Mouse (Mus musculus) embryonic facial prominence, embryonic 13.5 days (tissue): Measurements from ENCODE around the gene Cdh6. TPM values are rescaled to one million over a fixed set of nuclear protein-coding genes. Genes with fewer than 3 reads are reported as not detected.

ENCODE experiments used
- ATAC-seq: fragments of 200-750 bp; cut with Nextera tagmentation; 2 replicates; pipeline ENCODE4 v1.8.0; 2017; ENCODE audit warnings: low read depth; ENCODE audit not compliant: insufficient number of reproducible peaks, insufficient read depth, low FRiP score, low TSS enrichment
- H3K27ac ChIP-seq: fragments of 300-500 bp; sonication (generic); 2 replicates; pipeline ENCODE4 v1.5.1; 2015; ENCODE audit warnings: moderate library complexity, mild to moderate bottlenecking, inconsistent platforms
- H3K27me3 ChIP-seq: fragments of 300-500 bp; sonication (generic); 2 replicates; pipeline ENCODE4 v1.6.1; 2015; ENCODE audit warnings: mild to moderate bottlenecking, inconsistent platforms
- H3K36me3 ChIP-seq: fragments of 300-500 bp; sonication (generic); 2 replicates; pipeline ENCODE4 v1.6.1; 2015; ENCODE audit warnings: mild to moderate bottlenecking, inconsistent platforms
- H3K4me1 ChIP-seq: fragments of 300-500 bp; sonication (generic); 2 replicates; pipeline ENCODE4 v1.6.1; 2015; ENCODE audit warnings: inconsistent platforms
- H3K4me2 ChIP-seq: fragments of 300-500 bp; sonication (generic); 2 replicates; pipeline ENCODE4 v1.6.1; 2015; ENCODE audit warnings: moderate library complexity, mild to moderate bottlenecking, inconsistent platforms
- H3K4me3 ChIP-seq: fragments of 300-500 bp; sonication (generic); 2 replicates; pipeline ENCODE4 v1.5.1; 2015; ENCODE audit warnings: mild to moderate bottlenecking, inconsistent platforms
- H3K9ac ChIP-seq: fragments of 300-500 bp; sonication (generic); 2 replicates; pipeline ENCODE4 v1.6.1; 2015; ENCODE audit warnings: mild to moderate bottlenecking, inconsistent platforms
- H3K9me3 ChIP-seq: fragments of 300-500 bp; sonication (generic); 2 replicates; pipeline ENCODE4 v1.6.1; 2016; ENCODE audit warnings: inconsistent platforms
- WGBS: fragments of 180-500 bp; shearing (Covaris S2); methylation state at CpG from one replicate; pipeline ENCODE4 v1.1.7; 2015; ENCODE audit warnings: mixed read lengths; 5-methylcytosine and 5-hydroxymethylcytosine counted together
- polyA plus RNA-seq: library from polyadenylated mRNA; unstranded; fragments of >200 nt; fragmentation: Nextera tagmentation; extraction: Ambion mirVana; gene quantifications from 2 replicates; pipeline ENCODE4 v1.2.1, GENCODE M21; 2015

The Cdh6 gene
- polyA plus RNA-seq: 16.7 and 19.8 TPM in 2 replicates

- peak within 1 kb of the TSS; percentile 75 for H3K9ac ChIP-seq
- under 1% methylated on average over 42 of the region's 42 CpGs for WGBS
- peaks cover 11% of the 10 kb centered on the region for H3K27me3 ChIP-seq
- no peaks in the 10 kb centered on the region for H3K9me3 ChIP-seq
- peaks cover 18% of the 10 kb centered on the region for H3K4me1 ChIP-seq
- ATAC-seq: peak; percentile 84
- H3K36me3 ChIP-seq: no peaks in the 10 kb centered on the region
- peak within 1 kb of the TSS; percentile 87 for H3K4me2 ChIP-seq
- H3K4me3 ChIP-seq: peak within 1 kb of the TSS; percentile 65
- peak within 1 kb of the TSS; percentile 87 for H3K27ac ChIP-seq
Observed at GRCm38 (mm10) chr15:13173071-13173778, at the start of gene Cdh6. Cdh6 (minus strand) TSS chr15:13173675.

GRCm38 (mm10) chr15:13219727-13220454 lies 46.4 kb upstream of the Cdh6 start:
- no peak for ATAC-seq
- 68% methylated on average over 9 of the region's 9 CpGs for WGBS
- Histone ChIP-seq H3K4me2 (no peak overlapping the region), H3K4me1 (no peaks in the 10 kb centered on the region), H3K27ac (no peak overlapping the region), H3K27me3 (no peaks in the 10 kb centered on the region), H3K36me3 (no peaks in the 10 kb centered on the region), H3K9me3 (no peaks in the 10 kb centered on the region), H3K4me3 (no peak overlapping the region), H3K9ac (no peak overlapping the region)

GRCm38 (mm10) chr15:13217800-13218199 lies 44.3 kb upstream of the Cdh6 start:
- H3K27me3 ChIP-seq: no peaks in the 10 kb centered on the region
- no peak overlapping the region for H3K27ac ChIP-seq
- WGBS: 74% methylated on average over 3 of the region's 3 CpGs
- H3K4me2 ChIP-seq: no peak overlapping the region
- H3K4me1 ChIP-seq: no peaks in the 10 kb centered on the region
- H3K9ac ChIP-seq: no peak overlapping the region
- no peak for ATAC-seq
- no peaks in the 10 kb centered on the region for H3K36me3 ChIP-seq
- no peak overlapping the region for H3K4me3 ChIP-seq
- H3K9me3 ChIP-seq: no peaks in the 10 kb centered on the region

GRCm38 (mm10) chr15:13217161-13217560 lies 43.7 kb upstream of the Cdh6 start:
- Histone ChIP-seq H3K36me3 (no peaks in the 10 kb centered on the region), H3K9me3 (no peaks in the 10 kb centered on the region), H3K4me2 (no peak overlapping the region), H3K4me1 (no peaks in the 10 kb centered on the region), H3K4me3 (no peak overlapping the region), H3K27me3 (no peaks in the 10 kb centered on the region), H3K9ac (no peak overlapping the region), H3K27ac (no peak overlapping the region)
- ATAC-seq: no peak
- WGBS: 93% methylated on average over 1 of the region's 1 CpGs

GRCm38 (mm10) chr15:13212956-13213355 lies 39.5 kb upstream of the Cdh6 start:
- H3K9me3 ChIP-seq: no peaks in the 10 kb centered on the region
- 91% methylated on average over 1 of the region's 1 CpGs for WGBS
- no peaks in the 10 kb centered on the region for H3K4me1 ChIP-seq
- no peak overlapping the region for H3K4me2 ChIP-seq
- no peak overlapping the region for H3K4me3 ChIP-seq
- no peak overlapping the region for H3K9ac ChIP-seq
- no peak overlapping the region for H3K27ac ChIP-seq
- no peaks in the 10 kb centered on the region for H3K36me3 ChIP-seq
- H3K27me3 ChIP-seq: no peaks in the 10 kb centered on the region
- no peak for ATAC-seq

- no peak for ATAC-seq
- no peaks in the 10 kb centered on the region for H3K27me3 ChIP-seq
- H3K27ac ChIP-seq: no peak overlapping the region
- H3K4me3 ChIP-seq: no peak overlapping the region
- no peaks in the 10 kb centered on the region for H3K4me1 ChIP-seq
- no peaks in the 10 kb centered on the region for H3K9me3 ChIP-seq
- no peaks in the 10 kb centered on the region for H3K36me3 ChIP-seq
- WGBS: 15% methylated on average over 4 of the region's 4 CpGs
- no peak overlapping the region for H3K4me2 ChIP-seq
- no peak overlapping the region for H3K9ac ChIP-seq
Observed at GRCm38 (mm10) chr15:13212027-13212685, 38.7 kb upstream of the Cdh6 start.

- H3K4me1 ChIP-seq: no peaks in the 10 kb centered on the region
- no peak for ATAC-seq
- no peak overlapping the region for H3K9ac ChIP-seq
- H3K27ac ChIP-seq: no peak overlapping the region
- no peak overlapping the region for H3K4me2 ChIP-seq
- H3K36me3 ChIP-seq: no peaks in the 10 kb centered on the region
- H3K27me3 ChIP-seq: no peaks in the 10 kb centered on the region
- no peak overlapping the region for H3K4me3 ChIP-seq
- 95% methylated on average over 6 of the region's 6 CpGs for WGBS
- no peaks in the 10 kb centered on the region for H3K9me3 ChIP-seq
Observed at GRCm38 (mm10) chr15:13210186-13210585, 36.7 kb upstream of the Cdh6 start.

- Histone ChIP-seq H3K27me3 (no peaks in the 10 kb centered on the region), H3K4me2 (no peak overlapping the region), H3K36me3 (no peaks in the 10 kb centered on the region), H3K27ac (no peak overlapping the region), H3K4me3 (no peak overlapping the region), H3K9me3 (no peaks in the 10 kb centered on the region), H3K4me1 (no peaks in the 10 kb centered on the region), H3K9ac (no peak overlapping the region)
- ATAC-seq: no peak
- 78% methylated on average over 7 of the region's 7 CpGs for WGBS
Observed at GRCm38 (mm10) chr15:13208716-13209115, 35.2 kb upstream of the Cdh6 start.

GRCm38 (mm10) chr15:13196237-13196636 lies 22.8 kb upstream of the Cdh6 start:
- no peak overlapping the region for H3K4me3 ChIP-seq
- no peaks in the 10 kb centered on the region for H3K4me1 ChIP-seq
- no peak for ATAC-seq
- no peak overlapping the region for H3K9ac ChIP-seq
- H3K27me3 ChIP-seq: no peaks in the 10 kb centered on the region
- no peaks in the 10 kb centered on the region for H3K9me3 ChIP-seq
- no peaks in the 10 kb centered on the region for H3K36me3 ChIP-seq
- 51% methylated on average over 1 of the region's 1 CpGs for WGBS
- no peak overlapping the region for H3K4me2 ChIP-seq
- H3K27ac ChIP-seq: no peak overlapping the region

- Histone ChIP-seq H3K4me1 (no peaks in the 10 kb centered on the region), H3K4me3 (no peak overlapping the region), H3K9ac (no peak overlapping the region), H3K4me2 (no peak overlapping the region), H3K27me3 (no peaks in the 10 kb centered on the region), H3K9me3 (no peaks in the 10 kb centered on the region), H3K27ac (no peak overlapping the region), H3K36me3 (no peaks in the 10 kb centered on the region)
- ATAC-seq: no peak
Observed at GRCm38 (mm10) chr15:13194048-13194447, 20.6 kb upstream of the Cdh6 start.

- Histone ChIP-seq H3K9me3 (no peaks in the 10 kb centered on the region), H3K9ac (no peak overlapping the region), H3K4me1 (no peaks in the 10 kb centered on the region), H3K4me2 (no peak overlapping the region), H3K4me3 (no peak overlapping the region), H3K27me3 (no peaks in the 10 kb centered on the region), H3K36me3 (no peaks in the 10 kb centered on the region), H3K27ac (no peak overlapping the region)
- no peak for ATAC-seq
- 86% methylated on average over 11 of the region's 11 CpGs for WGBS
Observed at GRCm38 (mm10) chr15:13193076-13193475, 19.6 kb upstream of the Cdh6 start.

- WGBS: 86% methylated on average over 5 of the region's 5 CpGs
- Histone ChIP-seq H3K27ac (no peak overlapping the region), H3K4me1 (no peaks in the 10 kb centered on the region), H3K9me3 (no peaks in the 10 kb centered on the region), H3K9ac (no peak overlapping the region), H3K27me3 (no peaks in the 10 kb centered on the region), H3K4me3 (no peak overlapping the region), H3K4me2 (no peak overlapping the region), H3K36me3 (no peaks in the 10 kb centered on the region)
- ATAC-seq: no peak
Observed at GRCm38 (mm10) chr15:13183661-13184060, 10.2 kb upstream of the Cdh6 start.
